Mouse (Mus musculus) stomach, postnatal 0 days (tissue): ENCODE results near the gene Smcp. TPM values are rescaled to one million over a fixed set of nuclear protein-coding genes. Genes with fewer than 3 reads are reported as not detected.

Experiments used
- ATAC-seq: fragments of 200-750 bp; cut with Nextera tagmentation; 2 replicates; pipeline ENCODE4 v1.8.0; 2017; ENCODE audit not compliant: low FRiP score, low TSS enrichment
- DNase-seq: peaks from one replicate; pipeline ENCODE4 v3.0.0-alpha.2; 2016; ENCODE audit warnings: low spot score
- H3K27ac ChIP-seq: fragments of 300-500 bp; sonication (generic); replicated peaks from 2 replicates; pipeline ENCODE4 v1.5.1; 2014; ENCODE audit warnings: mild to moderate bottlenecking, control low read depth
- H3K27me3 ChIP-seq: fragments of 300-500 bp; sonication (generic); 2 replicates; pipeline ENCODE4 v1.6.1; 2014; ENCODE audit warnings: low read length; ENCODE audit not compliant: control insufficient read depth, insufficient read depth
- H3K36me3 ChIP-seq: fragments of 300-500 bp; sonication (generic); 2 replicates; pipeline ENCODE4 v1.6.1; 2014; ENCODE audit warnings: low read length, mixed read lengths; ENCODE audit not compliant: control insufficient read depth, insufficient read depth
- H3K4me1 ChIP-seq: fragments of 300-500 bp; sonication (generic); replicated peaks from 2 replicates; pipeline ENCODE4 v1.6.1; 2014; ENCODE audit warnings: antibody characterized with exemption; ENCODE audit not compliant: control insufficient read depth, insufficient read depth
- H3K4me2 ChIP-seq: fragments of 300-500 bp; sonication (generic); replicated peaks from 2 replicates; pipeline ENCODE4 v1.6.1; 2014; ENCODE audit warnings: low read depth, mild to moderate bottlenecking, control low read depth, moderate library complexity
- H3K4me3 ChIP-seq: fragments of 300-500 bp; sonication (generic); 2 replicates; pipeline ENCODE4 v1.5.1; 2014; ENCODE audit warnings: low read depth, low read length, control low read depth
- H3K9ac ChIP-seq: fragments of 300-500 bp; sonication (generic); 2 replicates; pipeline ENCODE4 v1.6.1; 2014; ENCODE audit warnings: mild to moderate bottlenecking, low read length, control low read depth, mixed read lengths
- H3K9me3 ChIP-seq: fragments of 300-500 bp; sonication (generic); 2 replicates; pipeline ENCODE4 v1.6.1; 2016; ENCODE audit warnings: low read length; ENCODE audit not compliant: control insufficient read depth
- CTCF ChIP-seq: IDR thresholded peaks from 2 replicates; pipeline ENCODE4 v1.5.1; 2016; ENCODE audit warnings: antibody characterized with exemption, low read depth, mild to moderate bottlenecking, moderate library complexity
- EP300 ChIP-seq: optimal IDR thresholded peaks from 2 replicates; pipeline ENCODE3; 2016; ENCODE audit warnings: antibody characterized with exemption
- WGBS: fragments of 180-500 bp; shearing (Covaris S2); extraction: QIAGEN DNeasy Blood & Tissue Kit; methylation state at CpG from one replicate; pipeline ENCODE4 v1.1.7; 2014; 5-methylcytosine and 5-hydroxymethylcytosine counted together
- polyA plus RNA-seq: library from polyadenylated mRNA; unstranded; fragments of >200 nt; fragmentation: Nextera tagmentation; extraction: Ambion mirVana; gene quantifications from 2 replicates; pipeline ENCODE4 v1.2.1, GENCODE M21; 2015

Smcp gene
- polyA plus RNA-seq, 1 experiment from 2014 or later = not detected

DNA sequence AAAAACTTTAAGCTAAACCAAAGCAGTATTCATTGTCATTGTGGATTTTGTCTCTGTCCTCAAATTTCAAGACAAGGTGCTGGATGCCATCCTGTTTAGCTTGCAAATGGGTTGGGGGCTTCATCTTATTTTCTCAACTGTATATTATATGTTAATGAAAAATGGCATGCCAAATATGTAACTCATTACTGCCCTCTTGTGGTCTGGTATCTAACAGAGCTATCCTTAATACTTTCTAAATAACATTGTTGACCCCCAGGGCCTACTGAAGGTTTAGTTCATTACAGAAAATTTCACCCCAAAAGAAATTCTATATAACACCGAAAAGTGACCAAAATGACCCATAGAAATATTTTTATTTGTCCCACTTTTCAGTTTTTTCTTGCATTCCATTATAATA, 13.4 kb upstream of the Smcp start:
- no peak for TF ChIP-seq EP300
- TF ChIP-seq CTCF = peak; percentile 61
- Histone ChIP-seq H3K4me1 (no peaks in the 10 kb centered on the region), H3K27me3 (no peaks in the 10 kb centered on the region), H3K4me2 (no peak overlapping the region), H3K36me3 (no peaks in the 10 kb centered on the region), H3K9ac (no peak overlapping the region), H3K4me3 (no peak overlapping the region), H3K9me3 (no peaks in the 10 kb centered on the region), H3K27ac (no peak overlapping the region)
- ATAC-seq = no peak
- WGBS = 43% methylated on average over 1 of the region's 1 CpGs
- no peak for DNase-seq

GRCm38 (mm10) chr3:92600456-92600855, 11.7 kb upstream of the Smcp start:
- H3K4me2 ChIP-seq = no peak overlapping the region
- ATAC-seq (no peak), DNase-seq (peak; percentile 21)
- no peak overlapping the region for H3K9ac ChIP-seq
- no peaks in the 10 kb centered on the region for H3K27me3 ChIP-seq
- no peak for TF ChIP-seq EP300
- TF ChIP-seq CTCF = peak; percentile 67
- H3K9me3 ChIP-seq = no peaks in the 10 kb centered on the region
- H3K4me3 ChIP-seq = no peak overlapping the region
- 60% methylated on average over 1 of the region's 1 CpGs for WGBS
- H3K4me1 ChIP-seq = no peaks in the 10 kb centered on the region
- no peak overlapping the region for H3K27ac ChIP-seq
- H3K36me3 ChIP-seq = no peaks in the 10 kb centered on the region

GRCm38 (mm10) chr3:92599973-92600372, 11.2 kb upstream of the Smcp start:
- no peak overlapping the region for H3K4me2 ChIP-seq
- DNase-seq (no peak), ATAC-seq (no peak)
- H3K27ac ChIP-seq = no peak overlapping the region
- no peaks in the 10 kb centered on the region for H3K36me3 ChIP-seq
- no peak overlapping the region for H3K4me3 ChIP-seq
- no peaks in the 10 kb centered on the region for H3K9me3 ChIP-seq
- H3K27me3 ChIP-seq = no peaks in the 10 kb centered on the region
- no peaks in the 10 kb centered on the region for H3K4me1 ChIP-seq
- TF ChIP-seq EP300 = no peak
- no peak for TF ChIP-seq CTCF
- H3K9ac ChIP-seq = no peak overlapping the region

DNA sequence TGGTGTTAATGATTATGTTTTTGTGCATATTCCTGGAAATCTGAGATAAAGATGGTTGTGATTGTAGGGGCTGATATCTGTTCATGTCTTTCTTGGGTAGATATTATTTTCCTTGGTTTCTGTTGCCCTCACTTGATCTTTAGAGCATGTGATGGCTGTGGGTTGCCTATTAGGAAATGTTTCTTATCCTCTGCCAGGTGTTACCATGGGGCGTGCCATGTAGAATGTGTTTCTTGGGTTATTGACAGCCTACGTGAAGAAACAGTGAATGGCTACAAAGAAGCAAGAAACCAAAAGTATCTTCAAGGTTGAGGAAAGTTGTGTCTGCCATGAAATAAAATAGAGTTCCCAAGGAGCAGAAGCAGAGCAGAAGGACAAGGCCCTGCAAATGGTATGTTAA, 9.6 kb upstream of the Smcp start:
- 87% methylated on average over 2 of the region's 2 CpGs for WGBS
- no peak for ATAC-seq
- no peak overlapping the region for H3K4me2 ChIP-seq

DNA sequence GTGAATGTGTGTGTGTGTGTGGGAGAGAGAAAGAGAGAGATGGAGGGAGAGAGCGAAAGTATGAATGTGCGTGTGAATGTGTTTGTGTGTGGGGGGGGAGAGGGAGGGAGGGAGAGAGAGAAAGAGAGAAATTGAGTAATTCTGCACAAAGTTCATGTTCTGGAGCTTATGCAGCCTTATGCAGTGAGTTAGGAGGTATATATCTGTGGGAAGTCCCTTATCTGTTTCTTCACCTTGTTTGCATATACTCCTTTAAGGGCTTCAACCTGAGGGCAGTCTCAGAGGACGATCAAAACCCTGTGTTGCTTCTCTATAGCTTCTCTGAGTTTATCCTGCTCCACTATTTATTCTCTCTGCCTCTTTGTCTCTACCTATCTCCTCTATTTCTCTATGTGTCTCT, 1.6 kb downstream of the Smcp start:
- no peak overlapping the region for H3K4me2 ChIP-seq
- no peak for ATAC-seq
- no peak overlapping the region for H3K27ac ChIP-seq
- H3K9ac ChIP-seq = no peak overlapping the region
- no peaks in the 10 kb centered on the region for H3K9me3 ChIP-seq
- H3K4me1 ChIP-seq = no peaks in the 10 kb centered on the region
- H3K36me3 ChIP-seq = no peaks in the 10 kb centered on the region
- TF ChIP-seq CTCF (no peak), EP300 (no peak)
- 74% methylated on average over 3 of the region's 3 CpGs for WGBS
- H3K4me3 ChIP-seq = no peak overlapping the region
- H3K27me3 ChIP-seq = no peaks in the 10 kb centered on the region
- no peak for DNase-seq

More for the DNA sequence above, 9.6 kb upstream of the Smcp start:
- H3K4me1 ChIP-seq = no peaks in the 10 kb centered on the region
- no peaks in the 10 kb centered on the region for H3K9me3 ChIP-seq
- no peak overlapping the region for H3K9ac ChIP-seq
- no peak overlapping the region for H3K27ac ChIP-seq
- H3K4me3 ChIP-seq = no peak overlapping the region
- H3K36me3 ChIP-seq = no peaks in the 10 kb centered on the region
- no peak for DNase-seq
- H3K27me3 ChIP-seq = no peaks in the 10 kb centered on the region
- TF ChIP-seq EP300 = no peak
- no peak for TF ChIP-seq CTCF

DNA sequence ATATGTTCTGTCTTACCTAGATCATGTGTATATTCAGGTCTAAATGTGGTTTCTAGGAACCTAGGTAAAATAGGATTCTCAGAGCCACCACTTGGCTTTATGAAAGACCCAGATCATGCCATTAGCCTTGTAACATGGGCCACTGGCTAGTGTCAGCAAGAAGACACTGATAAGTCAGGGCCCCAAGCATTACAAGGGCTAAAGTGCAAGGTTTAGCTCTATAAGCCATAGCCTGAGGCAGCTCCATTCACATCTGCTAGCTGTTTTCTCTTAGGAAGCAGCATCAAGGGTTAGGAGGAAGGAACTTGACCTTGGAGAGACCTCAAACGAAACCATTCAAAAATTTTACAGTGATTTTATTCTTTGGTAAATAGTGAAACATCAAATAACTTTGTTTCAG, 3.7 kb downstream of the Smcp start:
- Histone ChIP-seq H3K4me2 (no peak overlapping the region), H3K4me1 (no peaks in the 10 kb centered on the region), H3K4me3 (no peak overlapping the region), H3K27me3 (no peaks in the 10 kb centered on the region), H3K9ac (no peak overlapping the region), H3K36me3 (no peaks in the 10 kb centered on the region), H3K27ac (no peak overlapping the region), H3K9me3 (no peaks in the 10 kb centered on the region)
- ATAC-seq = no peak
- no peak for TF ChIP-seq CTCF
- no peak for TF ChIP-seq EP300
- WGBS = 45% methylated on average over 1 of the region's 1 CpGs
- DNase-seq = no peak
